Mouse (Mus musculus) hindbrain, postnatal 0 days (tissue): ENCODE data around the gene Arid1b. TPM values are rescaled to one million over a fixed set of nuclear protein-coding genes. Genes with fewer than 3 reads are reported as not detected.
A peak's percentile ranks its signal among the peaks of the same experiment; 100 is the strongest.

Experiments used
- ATAC-seq: fragments of 200-750 bp; cut with Nextera tagmentation; 2 replicates; pipeline ENCODE4 v1.8.0; 2017; ENCODE audit warnings: mild to moderate bottlenecking, moderate TSS enrichment, moderate library complexity
- DNase-seq: peaks from one replicate; pipeline ENCODE4 v3.0.0-alpha.2; 2015; ENCODE audit warnings: low spot score
- H3K27ac ChIP-seq: fragments of 300-500 bp; sonication (generic); 2 replicates; pipeline ENCODE4 v1.5.1; 2014; ENCODE audit warnings: mild to moderate bottlenecking
- H3K27me3 ChIP-seq: fragments of 300-500 bp; sonication (generic); 2 replicates; pipeline ENCODE4 v1.6.1; 2014; ENCODE audit warnings: low read length, mixed read lengths; ENCODE audit not compliant: insufficient read depth
- H3K36me3 ChIP-seq: fragments of 300-500 bp; sonication (generic); 2 replicates; pipeline ENCODE4 v1.6.1; 2014; ENCODE audit warnings: low read length, mixed read lengths; ENCODE audit not compliant: insufficient read depth
- H3K4me1 ChIP-seq: fragments of 300-500 bp; sonication (generic); 2 replicates; pipeline ENCODE4 v1.6.1; 2014; ENCODE audit warnings: antibody characterized with exemption, low read length, mixed read lengths; ENCODE audit not compliant: insufficient read depth
- H3K4me2 ChIP-seq: fragments of 300-500 bp; sonication (generic); 2 replicates; pipeline ENCODE4 v1.6.1; 2014; ENCODE audit warnings: low read depth, mild to moderate bottlenecking, low read length, moderate library complexity, mixed read lengths
- H3K4me3 ChIP-seq: fragments of 300-500 bp; sonication (generic); 2 replicates; pipeline ENCODE4 v1.5.1; 2014; ENCODE audit warnings: low read length
- H3K9ac ChIP-seq: fragments of 300-500 bp; sonication (generic); replicated peaks from 2 replicates; pipeline ENCODE4 v1.6.1; 2014; ENCODE audit warnings: mild to moderate bottlenecking, low read length, moderate library complexity, mixed read lengths
- H3K9me3 ChIP-seq: fragments of 300-500 bp; sonication (generic); 2 replicates; pipeline ENCODE4 v1.6.1; 2016; ENCODE audit warnings: low read length, mixed read lengths
- CTCF ChIP-seq: IDR thresholded peaks from 2 replicates; pipeline ENCODE4 v1.5.1; 2016; ENCODE audit warnings: antibody characterized with exemption, control low read depth, low read depth
- WGBS: fragments of 180-500 bp; shearing (Covaris S2); extraction: QIAGEN DNeasy Blood & Tissue Kit; methylation state at CpG from one replicate; pipeline ENCODE4 v1.1.7; 2014; 5-methylcytosine and 5-hydroxymethylcytosine counted together
- polyA plus RNA-seq: library from polyadenylated mRNA; unstranded; fragments of >200 nt; fragmentation: Nextera tagmentation; extraction: Ambion mirVana; gene quantifications from 2 replicates; pipeline ENCODE4 v1.2.1, GENCODE M21; 2015
- total RNA-seq: library from RNA; depleted of rRNA; stranded (reverse); fragments of >200 nt; gene quantifications from 2 replicates; pipeline ENCODE4 v1.2.3, GENCODE M21; 2014

The Arid1b gene
- total and polyA plus RNA-seq, 2 experiments from 2014 or later = 10.5 to 62.5 TPM

DNA sequence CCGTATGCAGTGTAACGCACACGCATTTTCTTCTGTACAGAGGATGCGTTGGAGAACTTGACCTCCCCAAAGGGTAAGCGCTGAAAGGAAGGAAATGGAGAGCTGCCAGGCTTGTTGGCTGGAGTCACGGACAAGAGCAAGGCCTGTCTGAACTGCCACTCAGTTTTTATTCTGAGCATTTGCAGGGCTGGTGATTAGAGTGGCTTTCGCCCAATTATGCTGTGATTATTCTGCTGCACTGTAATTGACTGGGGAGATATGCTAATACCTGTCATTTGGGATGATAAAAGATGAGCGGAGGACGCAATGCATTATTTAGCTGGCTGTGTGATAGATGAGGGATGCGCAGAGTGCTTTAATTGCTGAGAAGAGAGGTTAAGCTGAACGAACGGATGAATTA is 218.0 kb downstream of the Arid1b start:
- H3K27ac ChIP-seq = no peak overlapping the region
- H3K27me3 ChIP-seq = no peaks in the 10 kb centered on the region
- H3K9me3 ChIP-seq = no peaks in the 10 kb centered on the region
- H3K4me3 ChIP-seq = no peak overlapping the region
- DNase-seq (peak; percentile 68), ATAC-seq (0 out of 2 replicates have a peak, but pooled peaks have one; percentile 41)
- H3K36me3 ChIP-seq = no peaks in the 10 kb centered on the region
- no peak overlapping the region for H3K9ac ChIP-seq
- no peak overlapping the region for H3K4me2 ChIP-seq
- H3K4me1 ChIP-seq = peaks cover 25% of the 10 kb centered on the region
- WGBS = 18% methylated on average over 12 of the region's 12 CpGs
- no peak for TF ChIP-seq CTCF

DNA sequence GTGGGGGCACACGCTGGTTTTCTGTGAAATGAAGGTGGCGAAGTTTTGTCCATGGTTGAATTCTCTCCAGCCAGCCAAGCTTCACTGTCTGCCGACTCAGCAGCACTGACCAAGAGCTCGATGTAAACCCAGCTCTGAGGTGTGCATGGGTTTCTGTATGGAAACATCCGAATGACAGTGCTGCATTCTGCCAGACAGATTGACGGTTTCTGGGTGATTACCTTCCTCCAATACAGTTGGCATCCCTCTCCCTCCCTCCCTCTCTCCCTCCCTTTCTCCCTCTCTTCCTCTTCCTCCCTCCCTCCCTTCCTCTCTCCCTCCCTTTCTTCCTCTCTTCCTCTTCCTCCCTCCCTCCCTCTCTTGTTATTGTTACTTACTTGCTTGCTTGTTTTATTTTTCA is 219.3 kb downstream of the Arid1b start:
- no peak overlapping the region for H3K4me2 ChIP-seq
- no peak for ATAC-seq
- H3K4me1 ChIP-seq = peaks cover 33% of the 10 kb centered on the region

DNA sequence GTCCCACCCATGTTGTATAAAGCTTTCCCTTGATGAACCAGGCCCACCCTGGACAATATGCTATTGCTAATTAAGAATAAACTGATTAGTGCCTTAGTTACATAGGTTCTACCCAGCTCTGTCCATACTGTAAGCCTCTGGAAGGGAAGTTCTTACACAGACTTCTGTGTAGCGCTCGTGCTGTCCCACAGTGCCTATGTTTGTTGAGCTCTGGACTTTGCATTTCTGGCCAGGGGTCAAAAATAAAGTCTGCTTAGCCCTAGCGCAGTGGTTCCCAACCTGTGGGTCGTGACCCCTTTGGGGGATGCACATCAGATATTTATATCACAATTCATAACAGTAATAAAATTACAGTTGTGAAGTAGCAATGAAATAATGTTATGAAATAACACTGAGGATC is 221.2 kb downstream of the Arid1b start:
- Histone ChIP-seq H3K9me3 (no peaks in the 10 kb centered on the region), H3K4me2 (no peak overlapping the region), H3K27me3 (no peaks in the 10 kb centered on the region), H3K4me1 (peaks cover 35% of the 10 kb centered on the region), H3K36me3 (no peaks in the 10 kb centered on the region), H3K4me3 (no peak overlapping the region), H3K9ac (no peak overlapping the region), H3K27ac (no peak overlapping the region)
- TF ChIP-seq CTCF = no peak
- ATAC-seq (no peak), DNase-seq (no peak)
- WGBS = 88% methylated on average over 4 of the region's 4 CpGs

More for the DNA sequence above, 219.3 kb downstream of the Arid1b start:
- Histone ChIP-seq H3K36me3 (no peaks in the 10 kb centered on the region), H3K9ac (no peak overlapping the region), H3K27ac (no peak overlapping the region), H3K27me3 (no peaks in the 10 kb centered on the region), H3K4me3 (no peak overlapping the region), H3K9me3 (no peaks in the 10 kb centered on the region)
- no peak for TF ChIP-seq CTCF
- DNase-seq = no peak
- WGBS = 31% methylated on average over 6 of the region's 6 CpGs

GRCm38 (mm10) chr17:5216965-5217546 is 222.9 kb downstream of the Arid1b start:
- Histone ChIP-seq H3K4me1 (peaks cover 42% of the 10 kb centered on the region), H3K4me3 (no peak overlapping the region), H3K27me3 (no peaks in the 10 kb centered on the region), H3K9ac (no peak overlapping the region), H3K4me2 (no peak overlapping the region), H3K27ac (peak overlapping the region; percentile 29; the same call in 1 of the 2 replicates), H3K9me3 (no peaks in the 10 kb centered on the region), H3K36me3 (no peaks in the 10 kb centered on the region)
- peak; percentile 11; the same call in 1 of the 2 replicates for TF ChIP-seq CTCF
- DNase-seq (no peak), ATAC-seq (peak; percentile 57)
- WGBS = 34% methylated on average over 10 of the region's 10 CpGs

DNA sequence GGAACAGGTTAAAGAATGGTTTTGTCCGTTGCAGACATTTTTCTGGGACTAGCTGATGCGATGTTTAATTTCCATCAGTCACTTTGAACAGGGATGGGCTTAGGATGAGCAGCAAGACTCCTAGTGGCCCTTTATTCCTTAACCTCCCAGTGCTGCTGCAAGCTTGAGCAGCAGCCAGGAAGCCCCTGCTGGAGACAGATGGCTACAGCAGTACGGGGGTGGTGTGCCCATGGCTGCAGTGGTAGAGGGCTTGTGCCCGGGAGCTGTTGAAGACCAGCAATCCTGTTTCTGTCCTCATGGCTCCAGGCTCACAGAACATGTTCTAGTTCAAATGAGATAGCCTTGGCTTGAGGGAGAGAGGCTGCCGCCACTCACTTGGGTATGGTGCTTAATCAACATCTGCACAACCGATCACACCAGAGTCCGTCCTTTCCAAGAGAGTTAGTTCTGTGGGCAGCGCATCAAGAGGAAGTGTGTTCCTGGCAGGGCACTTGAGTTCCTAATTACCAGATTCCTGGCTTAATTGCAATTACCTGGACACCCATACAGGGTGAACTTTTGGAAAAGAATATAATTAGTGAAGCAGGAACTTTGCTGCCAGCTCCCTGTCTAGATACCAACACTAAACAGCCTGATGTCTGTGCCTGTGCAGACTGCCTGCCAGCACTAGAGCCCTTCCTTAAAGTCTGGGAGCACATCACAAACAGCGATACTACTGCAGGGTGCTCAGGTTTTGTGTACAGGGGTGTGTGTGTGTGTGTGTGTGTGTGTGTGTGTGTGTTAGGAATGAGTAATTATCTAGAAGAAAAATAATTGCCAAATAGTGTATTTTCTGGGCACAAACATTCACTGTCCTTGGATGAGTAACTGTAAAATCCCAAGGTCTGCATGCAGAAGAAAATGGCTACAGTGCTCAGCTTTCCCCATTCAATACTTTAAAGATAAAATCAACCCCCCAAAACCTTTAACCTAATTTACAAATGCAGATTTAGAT is 224.0 kb downstream of the Arid1b start:
- Histone ChIP-seq H3K9me3 (no peaks in the 10 kb centered on the region), H3K27ac (0 out of 2 replicates have a peak overlapping the region, but pooled peaks have one; percentile 11), H3K4me2 (no peak overlapping the region), H3K9ac (no peak overlapping the region), H3K4me1 (peaks cover 36% of the 10 kb centered on the region), H3K4me3 (no peak overlapping the region), H3K27me3 (no peaks in the 10 kb centered on the region), H3K36me3 (no peaks in the 10 kb centered on the region)
- TF ChIP-seq CTCF = peak; percentile 73
- DNase-seq (peak; percentile 62), ATAC-seq (peak; percentile 72)
- 48% methylated on average over 9 of the region's 9 CpGs for WGBS

DNA sequence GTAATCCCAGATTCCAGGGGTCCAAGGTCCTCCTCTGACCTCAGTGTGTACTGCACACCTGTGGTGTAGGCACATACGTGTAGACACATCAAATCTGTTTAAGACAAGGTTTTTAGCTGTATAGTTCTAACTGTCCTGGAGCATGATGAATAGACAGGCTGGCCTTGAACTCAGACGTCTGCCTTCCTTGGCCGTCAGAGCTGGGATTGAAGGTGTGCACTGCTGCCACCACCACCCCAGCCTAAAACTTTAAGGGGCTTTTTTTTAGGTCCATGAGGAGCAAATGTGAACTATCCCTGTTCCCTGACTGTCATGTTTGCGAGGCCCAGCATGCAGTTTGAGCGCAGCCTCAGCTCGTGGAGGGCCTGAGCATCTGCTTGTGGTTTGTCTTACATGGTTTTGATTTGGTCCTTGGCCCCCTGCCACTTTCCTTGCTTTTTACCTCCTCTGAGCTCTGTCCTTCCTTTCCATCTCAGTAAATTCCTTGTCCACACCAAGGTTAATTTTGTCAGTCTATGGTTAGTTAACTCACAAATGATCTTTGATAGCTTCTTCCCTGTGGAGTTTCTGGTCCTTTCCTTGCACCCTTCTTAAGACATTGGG is 224.9 kb downstream of the Arid1b start:
- Histone ChIP-seq H3K4me2 (no peak overlapping the region), H3K4me3 (no peak overlapping the region), H3K27me3 (no peaks in the 10 kb centered on the region), H3K9ac (no peak overlapping the region), H3K4me1 (peaks cover 36% of the 10 kb centered on the region), H3K27ac (no peak overlapping the region), H3K9me3 (no peaks in the 10 kb centered on the region), H3K36me3 (no peaks in the 10 kb centered on the region)
- TF ChIP-seq CTCF = no peak
- ATAC-seq = no peak
- WGBS = 56% methylated on average over 6 of the region's 6 CpGs
- no peak for DNase-seq
